In the genomic region with DNA sequence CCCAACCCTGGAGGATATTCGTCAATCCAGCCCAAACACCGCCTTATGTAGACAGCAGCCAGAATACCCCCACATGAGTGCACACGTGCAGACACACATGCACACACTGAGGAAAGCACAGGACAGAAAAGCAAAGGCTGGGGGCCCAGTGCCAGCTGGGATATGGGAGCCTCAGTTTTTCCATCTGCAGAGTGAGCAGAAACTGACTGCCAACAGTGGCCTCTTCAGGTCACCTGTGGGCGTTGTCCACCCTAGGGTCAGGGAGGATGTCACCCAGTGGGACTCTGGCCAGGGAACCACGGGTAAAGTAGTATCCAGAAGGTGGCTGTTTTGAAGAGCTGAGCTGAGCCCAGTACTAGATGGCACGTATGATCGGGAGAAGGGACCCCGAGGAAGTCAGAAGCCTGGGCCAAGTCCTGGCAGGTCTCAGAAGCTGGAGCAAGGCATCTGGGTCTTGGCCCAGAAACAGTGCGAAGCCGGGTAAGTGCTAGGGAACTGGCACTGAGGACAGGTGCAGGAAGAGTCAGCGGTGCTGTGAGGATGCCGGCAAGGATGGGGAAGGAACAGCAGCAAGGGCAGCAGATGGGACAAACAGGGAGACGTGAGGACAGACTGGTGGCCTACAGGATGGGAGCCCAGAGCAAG, we compare ENCODE assay signal across 18 mouse cellular contexts. TPM values are rescaled to one million over a fixed set of nuclear protein-coding genes. Genes with fewer than 3 reads are reported as not detected.
DNase-seq lines count a peak whose midpoint lies in the region; ATAC-seq lines count a peak whose summit lies in the region.
"Had no signal": no experiment of that assay in that cellular context is flagged by ENCODE, and none has a peak within 500 bp of the region (broad histone marks: within the 10 kb centered on the region; RNA-seq: fewer than 3 reads in every experiment).

No protein-coding gene starts in this region.

- no peak for DNase-seq in frontal cortex, postnatal 14 days (ENCODE audit: low spot score in 2 of 2)
- DNase-seq in layer of hippocampus, adult 8-10 months (ENCODE audit: low spot score in 2 of 2), result peak; percentile 71
- DNase-seq in retina, embryonic 14.5 days (ENCODE audit: low spot score), result no peak
- DNase-seq: adrenal gland, postnatal 36 days; gastrocnemius, postnatal 10 days; heart, adult 2 months; heart, postnatal 14 days; liver; lung, adult 2 months had no signal

- H3K4me2 ChIP-seq in forebrain, embryonic 13.5 days, result no peak overlapping the region
- H3K4me2 ChIP-seq: embryonic facial prominence, embryonic 12.5 days; intestine, embryonic 15.5 days had no signal

- peak overlapping the region; percentile 34 for H3K4me3 ChIP-seq in megakaryocyte, embryonic 14.5 days (replicated peaks)
- H3K4me3 ChIP-seq in forebrain, embryonic 13.5 days, result no peak overlapping the region
- H3K4me3 ChIP-seq: embryonic facial prominence, embryonic 12.5 days; heart, adult 2 months; intestine, embryonic 15.5 days had no signal

- H3K36me3 ChIP-seq in megakaryocyte, embryonic 14.5 days (replicated peaks; ENCODE audit: low read length), result no peaks in the 10 kb centered on the region
- H3K36me3 ChIP-seq in forebrain, embryonic 13.5 days (ENCODE audit: poor library complexity, severe bottlenecking), result no peaks in the 10 kb centered on the region
- H3K36me3 ChIP-seq: embryonic facial prominence, embryonic 12.5 days; intestine, embryonic 15.5 days had no signal

- peaks cover 93% of the 10 kb centered on the region for H3K27me3 ChIP-seq in megakaryocyte, embryonic 14.5 days (replicated peaks)
- 0 out of 2 replicates have a peak, but pooled peaks cover 3% of the 10 kb centered on the region for H3K27me3 ChIP-seq in forebrain, embryonic 13.5 days
- H3K27me3 ChIP-seq: embryonic facial prominence, embryonic 12.5 days had no signal

- peak; percentile 48 for ATAC-seq in frontal cortex, adult (ENCODE audit: low TSS enrichment)
- no peak for ATAC-seq in megakaryocyte, adult 5-6 weeks (ENCODE audit: poor library complexity, severe bottlenecking)
- peak; percentile 73 for ATAC-seq in forebrain, embryonic 13.5 days
- ATAC-seq in erythroid progenitor cell, adult 5-6 weeks (replicated peaks; ENCODE audit: low FRiP score, poor library complexity, severe bottlenecking), result no peak
- ATAC-seq: activated CD4-positive, CD25-positive, alpha-beta regulatory T cell, adult 4 months; intestine, embryonic 15.5 days had no signal

- H3K27ac ChIP-seq in forebrain, embryonic 13.5 days, result peak overlapping the region; percentile 71
- H3K27ac ChIP-seq: embryonic facial prominence, embryonic 12.5 days; heart, adult 2 months; intestine, embryonic 15.5 days; kidney, postnatal 0 days had no signal

- WGBS in forebrain, embryonic 13.5 days, result 77% methylated on average over 13 of the region's 13 CpGs

- peak overlapping the region; percentile 5; the same call in 1 of the 2 replicates for H3K9ac ChIP-seq in forebrain, embryonic 13.5 days
- H3K9ac ChIP-seq: embryonic facial prominence, embryonic 12.5 days; intestine, embryonic 15.5 days had no signal

- H3K4me1 ChIP-seq in megakaryocyte, embryonic 14.5 days, result no peaks in the 10 kb centered on the region; the same call in 1 of the 2 replicates
- H3K4me1 ChIP-seq in forebrain, embryonic 13.5 days, result peaks cover 30% of the 10 kb centered on the region
- H3K4me1 ChIP-seq: embryonic facial prominence, embryonic 12.5 days; intestine, embryonic 15.5 days had no signal

- H3K9me3 ChIP-seq in megakaryocyte, embryonic 14.5 days, result no peaks in the 10 kb centered on the region
- H3K9me3 ChIP-seq in forebrain, embryonic 13.5 days (replicated peaks), result no peaks in the 10 kb centered on the region
- H3K9me3 ChIP-seq: embryonic facial prominence, embryonic 12.5 days; intestine, embryonic 15.5 days had no signal

RNA-seq across cellular contexts. Expression of a gene that starts 20.0 kb away (rescaled TPM):
- 0.26 and 0.28 TPM in 2 replicates for polyA plus RNA-seq in megakaryocyte, embryonic 14.5 days (2012; ENCODE audit: insufficient read depth, low replicate concordance)
- 0.02 TPM in 1 of 2 replicates, not detected in the other for total RNA-seq in megakaryocyte, adult 5-6 weeks (2015)
- total RNA-seq in megakaryocyte, adult 5-6 weeks (2017), result not detected in 2 replicates
- 1.7 and 1.8 TPM in 2 replicates for polyA plus RNA-seq in forebrain, embryonic 13.5 days (2015; fragmentation: Nextera tagmentation; extraction: Ambion mirVana)
- total RNA-seq in layer of hippocampus, adult 8-10 months (2022), result 100 to 1,000 TPM; 176 to 224 (median 201) TPM
- total RNA-seq in erythroid progenitor cell, adult 5-6 weeks (2015; ENCODE audit: low replicate concordance), result not detected in 2 replicates
- not detected in 2 replicates for total RNA-seq in erythroid progenitor cell, adult 5-6 weeks (2017; ENCODE audit: low replicate concordance)
- polyA plus RNA-seq: activated CD4-positive, CD25-positive, alpha-beta regulatory T cell, adult 4 months had no signal

Comparison
In these comparisons a context has a peak if more than half of its experiments do, and no peak if none do; other contexts are left out.
1. ATAC-seq: peak in frontal cortex, adult (single experiment) and forebrain, embryonic 13.5 days (single experiment); none in megakaryocyte, adult 5-6 weeks (single experiment) and erythroid progenitor cell, adult 5-6 weeks (single experiment).
2. DNase-seq: peak in layer of hippocampus, adult 8-10 months (2 of 2); none in frontal cortex, postnatal 14 days (0 of 2) and retina, embryonic 14.5 days (single experiment).
3. RNA of a gene that starts 20.0 kb away (total RNA-seq): 176 to 224 TPM in layer of hippocampus, adult 8-10 months; 0.02 TPM in megakaryocyte, adult 5-6 weeks and not detected in erythroid progenitor cell, adult 5-6 weeks; every median in the first group is over 100 times any median in the second.